Mouse (Mus musculus) MEL (cell line): ENCODE measurements around the gene Trappc3l.

Experiments
- CTCF ChIP-seq, 3 experiments: IDR thresholded peaks in 2 of 3; conservative IDR thresholded peaks in 1 of 3; 2 replicates each; pipeline ENCODE4 v1.5.1; 2011 to 2012; ENCODE audit warnings: low read length in 3 of 3, low read depth in 2 of 3, mild to moderate bottlenecking in 2 of 3, improper control_type of control experiment in 1 of 3, inconsistent platforms in 1 of 3, mixed read lengths in 1 of 3, moderate library complexity in 1 of 3; ENCODE audit not compliant: control insufficient read depth in 1 of 3, insufficient read depth in 1 of 3, poor library complexity in 1 of 3, severe bottlenecking in 1 of 3
- ELF1 ChIP-seq: IDR thresholded peaks from 2 replicates; pipeline ENCODE4 v1.6.1; 2014; ENCODE audit warnings: low read depth, mild to moderate bottlenecking, inconsistent platforms, low read length, improper control_type of control experiment, moderate library complexity
- EP300 ChIP-seq, 2 experiments: IDR thresholded peaks; 2 replicates each; pipeline ENCODE4 v1.6.1; 2011; ENCODE audit warnings: improper control_type of control experiment in 2 of 2, low read length in 2 of 2, low read depth in 1 of 2, mild to moderate bottlenecking in 1 of 2
- MAX ChIP-seq: IDR thresholded peaks from 2 replicates; pipeline ENCODE4 v1.6.1; 2011; ENCODE audit warnings: low read length, improper control_type of control experiment
- ZC3H11A ChIP-seq: IDR thresholded peaks from 2 replicates; pipeline ENCODE4 v1.6.1; 2012; ENCODE audit warnings: low read depth, mild to moderate bottlenecking, inconsistent platforms, low read length, improper control_type of control experiment

DNA sequence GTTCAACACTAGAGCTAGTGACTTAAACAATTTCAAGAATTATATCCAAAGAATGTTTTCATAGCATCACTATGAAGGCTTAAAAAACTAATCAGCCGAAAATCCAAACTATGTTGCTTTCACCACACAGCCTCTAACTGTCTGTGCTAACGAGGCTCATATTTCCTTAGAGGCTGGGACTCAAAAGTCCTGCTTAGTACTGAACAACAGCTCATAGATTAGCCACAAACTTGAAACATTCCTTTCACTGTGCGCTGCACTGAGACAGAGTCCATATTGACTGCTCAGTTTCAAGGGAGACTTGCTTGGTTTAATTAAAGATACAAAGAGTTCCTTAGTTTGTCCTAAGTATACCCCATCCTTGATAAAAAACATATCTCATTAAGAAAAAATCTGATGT, 112.4 kb downstream of the Trappc3l start:
- no peak for TF ChIP-seq CTCF (IDR thresholded peaks at IDR 0.05 in 2 of 3, conservative IDR thresholded peaks at IDR 0.05 in 1 of 3; ENCODE audit: control insufficient read depth in 1 of 3, insufficient read depth in 1 of 3, low read depth in 2 of 3, low read length in 3 of 3, poor library complexity in 1 of 3, severe bottlenecking in 1 of 3)
- no peak for TF ChIP-seq MAX
- no peak for TF ChIP-seq ELF1
- TF ChIP-seq EP300 (IDR thresholded peaks at IDR 0.05; ENCODE audit: low read depth in 1 of 2, low read length in 2 of 2): no peak
- no peak for TF ChIP-seq ZC3H11A
